Mouse (Mus musculus): Measurements from ENCODE around the gene Scn9a. TPM values are rescaled to one million over a fixed set of nuclear protein-coding genes. Genes with fewer than 3 reads are reported as not detected.

Gene Scn9a
- total RNA-seq (2023) = not detected

DNA sequence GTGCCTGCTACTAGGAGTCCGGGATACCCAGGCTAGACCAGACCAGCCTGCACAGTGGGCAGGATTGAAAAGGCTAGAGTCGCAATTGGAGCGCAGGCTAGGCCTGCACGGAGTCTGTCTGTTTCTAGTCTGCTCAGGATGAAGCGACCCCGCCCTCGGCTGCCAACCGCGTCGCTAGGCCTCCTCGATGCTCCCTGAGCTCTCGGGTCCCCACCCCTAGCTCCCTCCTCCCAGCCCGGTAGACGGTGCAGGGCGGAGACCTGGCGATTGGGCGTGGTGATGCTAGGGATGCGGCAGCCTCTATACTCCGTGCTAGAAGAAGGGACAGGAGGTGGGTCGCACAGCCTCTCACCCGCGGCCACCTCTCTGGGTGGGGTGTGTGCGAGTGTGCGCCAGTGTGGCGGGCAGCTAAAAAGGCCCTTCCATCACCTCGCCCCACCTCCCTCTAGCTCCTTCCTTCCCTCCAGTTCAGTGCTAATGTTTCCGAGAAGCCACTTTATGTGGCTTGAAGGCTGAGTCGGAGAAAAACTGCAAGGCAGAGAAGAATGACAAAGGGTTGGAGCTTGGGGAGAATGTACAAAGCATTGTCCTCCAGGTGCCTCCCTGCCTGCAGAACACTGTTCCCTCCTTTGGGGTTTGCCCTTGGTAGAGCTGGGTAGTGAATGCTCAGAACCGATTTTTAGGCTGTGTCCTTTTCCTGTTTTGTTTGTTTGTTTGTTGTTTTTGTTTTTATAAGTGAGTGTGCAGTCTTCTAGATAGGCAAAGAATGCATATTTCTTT lies at the start of gene Scn9a:
Scn9a (minus strand) TSS at position 383 of the 780 bp plus-strand sequence.

DNA sequence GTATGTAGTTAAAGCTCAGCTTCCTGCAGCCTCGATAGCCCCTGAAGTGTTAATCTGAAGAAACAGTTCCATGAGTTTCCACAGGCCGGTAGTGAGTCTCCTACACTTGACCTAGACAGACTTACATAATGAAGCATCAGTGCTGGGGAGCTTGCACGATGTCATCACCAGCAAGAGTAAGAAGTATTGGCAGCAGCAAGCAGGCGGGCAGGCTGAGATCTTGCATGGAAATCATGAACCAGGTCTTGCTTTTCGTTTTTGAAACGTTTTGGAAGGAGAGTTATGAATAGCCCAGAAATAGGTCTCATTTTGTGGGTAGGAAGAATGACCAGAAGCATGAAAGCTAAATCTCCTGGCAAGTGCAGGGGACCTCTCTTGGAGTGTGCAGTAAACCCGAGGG lies 194.1 kb downstream of the Scn9a start, which contains the start of gene Scn1a:
Scn1a (minus strand) TSS at position 130 of the 400 bp plus-strand sequence.

Other genes with a start within 250 kb of the Scn9a start
- not detected for gene Scn1a, start 194.1 kb downstream of the Scn9a start, total RNA-seq (2023)
- gene Scn7a, start 150.0 kb upstream of the Scn9a start, total RNA-seq (2023) = not detected